Mouse (Mus musculus): Measurements from ENCODE around the gene Theg.

Gene Theg

GRCm38 (mm10) chr10:79553691-79554090 is 33.4 kb downstream of the Theg start:
- no peak for DNase-seq

GRCm38 (mm10) chr10:79553176-79553575 is 34.0 kb downstream of the Theg start:
- no peak for DNase-seq

- no peak for DNase-seq
Observed at GRCm38 (mm10) chr10:79552531-79552930, 34.6 kb downstream of the Theg start.

GRCm38 (mm10) chr10:79550366-79550765 is 36.8 kb downstream of the Theg start:
- no peak for DNase-seq

GRCm38 (mm10) chr10:79548971-79549723 is 38.0 kb downstream of the Theg start:
- DNase-seq, result no peak

- no peak for DNase-seq
Observed at GRCm38 (mm10) chr10:79548546-79548945, 38.6 kb downstream of the Theg start.

GRCm38 (mm10) chr10:79547148-79547675 is 39.9 kb downstream of the Theg start:
- no peak for DNase-seq

- no peak for DNase-seq
Observed at GRCm38 (mm10) chr10:79546483-79546882, 40.6 kb downstream of the Theg start.

- no peak for DNase-seq
Observed at GRCm38 (mm10) chr10:79545891-79546290, 41.2 kb downstream of the Theg start.

- no peak for DNase-seq
Observed at GRCm38 (mm10) chr10:79544631-79545030, 42.5 kb downstream of the Theg start.

- DNase-seq, result no peak
Observed at GRCm38 (mm10) chr10:79543884-79544597, 43.1 kb downstream of the Theg start.

- no peak for DNase-seq
Observed at GRCm38 (mm10) chr10:79542171-79542570, 45.0 kb downstream of the Theg start.

GRCm38 (mm10) chr10:79541522-79541921 is 45.6 kb downstream of the Theg start:
- peak; percentile 57 for DNase-seq

- no peak for DNase-seq
Observed at GRCm38 (mm10) chr10:79540746-79541145, 46.4 kb downstream of the Theg start.

GRCm38 (mm10) chr10:79539701-79540495 is 47.2 kb downstream of the Theg start:
- no peak for DNase-seq

- no peak for DNase-seq
Observed at GRCm38 (mm10) chr10:79538873-79539272, 48.3 kb downstream of the Theg start.

- no peak for DNase-seq
Observed at GRCm38 (mm10) chr10:79538323-79538722, 48.8 kb downstream of the Theg start.

GRCm38 (mm10) chr10:79537781-79538180 is 49.4 kb downstream of the Theg start:
- DNase-seq, result no peak

GRCm38 (mm10) chr10:79537271-79537670 is 49.9 kb downstream of the Theg start:
- no peak for DNase-seq

- no peak for DNase-seq
Observed at GRCm38 (mm10) chr10:79536461-79537080, 50.6 kb downstream of the Theg start.

GRCm38 (mm10) chr10:79535431-79535830 is 51.7 kb downstream of the Theg start:
- no peak for DNase-seq

GRCm38 (mm10) chr10:79534426-79534825 is 52.7 kb downstream of the Theg start:
- DNase-seq, result no peak
